Mouse (Mus musculus): Measurements from ENCODE around the gene Dync1li1. TPM values are rescaled to one million over a fixed set of nuclear protein-coding genes. Genes with fewer than 3 reads are reported as not detected.

Gene Dync1li1
- polyA plus RNA-seq, 1 experiment from 2014 or later = 118 TPM

- peaks cover 5% of the 10 kb centered on the region; the same call in 1 of the 2 replicates for H3K36me3 ChIP-seq (ENCODE audit: control insufficient read depth, insufficient read depth, low read length)
- H3K9me3 ChIP-seq (replicated peaks; ENCODE audit: control insufficient read depth, low read length, poor library complexity, severe bottlenecking) = no peaks in the 10 kb centered on the region
- H3K4me3 ChIP-seq (ENCODE audit: low read depth, low read length) = no peak overlapping the region
- H3K27me3 ChIP-seq (ENCODE audit: control insufficient read depth, insufficient read depth, low read depth, low read length) = no peaks in the 10 kb centered on the region
- no peak for ATAC-seq
- no peak overlapping the region for H3K9ac ChIP-seq (ENCODE audit: low read depth, low read length)
- 87% methylated on average over 12 of the region's 12 CpGs for WGBS
- H3K4me2 ChIP-seq (ENCODE audit: low read length) = no peak overlapping the region
- H3K4me1 ChIP-seq (ENCODE audit: control insufficient read depth, insufficient read depth, low read length) = peaks cover under 1% of the 10 kb centered on the region
- no peak overlapping the region for H3K27ac ChIP-seq (ENCODE audit: low read length)
Measured at GRCm38 (mm10) chr9:114747466-114747865, 58.9 kb downstream of the Dync1li1 start.

- no peak for ATAC-seq
- Histone ChIP-seq H3K4me1 (ENCODE audit: control insufficient read depth, insufficient read depth, low read length) (peaks cover 10% of the 10 kb centered on the region), H3K27ac (ENCODE audit: low read length) (no peak overlapping the region), H3K27me3 (ENCODE audit: control insufficient read depth, insufficient read depth, low read depth, low read length) (no peaks in the 10 kb centered on the region), H3K4me2 (ENCODE audit: low read length) (no peak overlapping the region), H3K36me3 (ENCODE audit: control insufficient read depth, insufficient read depth, low read length) (peaks cover 5% of the 10 kb centered on the region; the same call in 1 of the 2 replicates), H3K9ac (ENCODE audit: low read depth, low read length) (no peak overlapping the region), H3K9me3 (replicated peaks; ENCODE audit: control insufficient read depth, low read length, poor library complexity, severe bottlenecking) (no peaks in the 10 kb centered on the region), H3K4me3 (ENCODE audit: low read depth, low read length) (no peak overlapping the region)
- 87% methylated on average over 3 of the region's 3 CpGs for WGBS
Measured at GRCm38 (mm10) chr9:114751582-114751981, 63.0 kb downstream of the Dync1li1 start.

- WGBS = 70% methylated on average over 9 of the region's 9 CpGs
- no peaks in the 10 kb centered on the region for H3K9me3 ChIP-seq (replicated peaks; ENCODE audit: control insufficient read depth, low read length, poor library complexity, severe bottlenecking)
- 0 out of 2 replicates have a peak overlapping the region, but pooled peaks have one; percentile 36 for H3K9ac ChIP-seq (ENCODE audit: low read depth, low read length)
- no peak overlapping the region for H3K4me3 ChIP-seq (ENCODE audit: low read depth, low read length)
- peaks cover 5% of the 10 kb centered on the region; the same call in 1 of the 2 replicates for H3K36me3 ChIP-seq (ENCODE audit: control insufficient read depth, insufficient read depth, low read length)
- no peak for ATAC-seq
- no peak overlapping the region for H3K27ac ChIP-seq (ENCODE audit: low read length)
- H3K4me1 ChIP-seq (ENCODE audit: control insufficient read depth, insufficient read depth, low read length) = peaks cover 10% of the 10 kb centered on the region
- peak overlapping the region; percentile 73 for H3K4me2 ChIP-seq (ENCODE audit: low read length)
- H3K27me3 ChIP-seq (ENCODE audit: control insufficient read depth, insufficient read depth, low read depth, low read length) = no peaks in the 10 kb centered on the region
Measured at GRCm38 (mm10) chr9:114752311-114752710, 63.7 kb downstream of the Dync1li1 start.

DNA sequence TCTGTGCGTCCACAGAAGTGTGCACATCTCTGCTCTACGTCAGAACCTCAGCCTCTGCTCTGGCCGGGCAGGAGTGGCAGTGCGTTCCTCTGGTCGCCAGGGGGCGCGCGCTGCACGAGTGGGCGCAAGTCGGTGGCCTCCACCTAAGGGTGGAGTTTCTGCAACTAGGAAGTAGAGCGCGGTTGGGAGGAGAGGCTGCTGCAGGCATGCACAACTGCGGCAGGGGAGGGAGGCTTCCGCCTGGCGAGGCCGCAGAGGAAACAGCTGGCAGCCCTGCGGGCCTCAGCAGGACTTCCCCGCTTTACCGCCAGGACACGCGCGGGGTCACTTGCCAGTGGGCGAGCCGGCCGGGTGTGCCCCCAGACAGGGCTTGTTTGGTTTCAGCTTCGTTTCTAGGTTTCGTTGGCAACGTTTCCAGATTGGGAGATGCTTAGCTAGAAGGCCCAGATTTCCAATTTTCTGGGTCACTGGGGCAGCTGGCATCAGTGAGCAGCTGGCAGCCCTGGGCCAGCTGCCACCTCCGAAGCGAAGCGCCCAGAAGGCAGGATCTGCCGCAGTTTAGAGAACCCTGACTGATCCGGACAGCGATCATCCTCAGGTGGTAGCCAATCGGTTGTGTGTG, 64.4 kb downstream of the Dync1li1 start:
- Histone ChIP-seq H3K27me3 (ENCODE audit: control insufficient read depth, insufficient read depth, low read depth, low read length) (no peaks in the 10 kb centered on the region), H3K4me1 (ENCODE audit: control insufficient read depth, insufficient read depth, low read length) (peaks cover 10% of the 10 kb centered on the region), H3K27ac (ENCODE audit: low read length) (peak overlapping the region; percentile 47), H3K36me3 (ENCODE audit: control insufficient read depth, insufficient read depth, low read length) (peaks cover under 1% of the 10 kb centered on the region; the same call in 1 of the 2 replicates), H3K4me2 (ENCODE audit: low read length) (peak overlapping the region; percentile 73), H3K4me3 (ENCODE audit: low read depth, low read length) (peak overlapping the region; percentile 48), H3K9ac (ENCODE audit: low read depth, low read length) (peak overlapping the region; percentile 58), H3K9me3 (replicated peaks; ENCODE audit: control insufficient read depth, low read length, poor library complexity, severe bottlenecking) (no peaks in the 10 kb centered on the region)
- 4% methylated on average over 36 of the region's 36 CpGs for WGBS
- peak; percentile 90 for ATAC-seq

- Histone ChIP-seq H3K27me3 (ENCODE audit: control insufficient read depth, insufficient read depth, low read depth, low read length) (no peaks in the 10 kb centered on the region), H3K36me3 (ENCODE audit: control insufficient read depth, insufficient read depth, low read length) (no peaks in the 10 kb centered on the region), H3K9ac (ENCODE audit: low read depth, low read length) (no peak overlapping the region), H3K9me3 (replicated peaks; ENCODE audit: control insufficient read depth, low read length, poor library complexity, severe bottlenecking) (no peaks in the 10 kb centered on the region), H3K4me2 (ENCODE audit: low read length) (no peak overlapping the region), H3K4me1 (ENCODE audit: control insufficient read depth, insufficient read depth, low read length) (peaks cover 1% of the 10 kb centered on the region; the same call in 1 of the 2 replicates), H3K4me3 (ENCODE audit: low read depth, low read length) (no peak overlapping the region), H3K27ac (ENCODE audit: low read length) (no peak overlapping the region)
- WGBS = 75% methylated on average over 7 of the region's 7 CpGs
- ATAC-seq = no peak
Measured at GRCm38 (mm10) chr9:114758272-114758671, 69.7 kb downstream of the Dync1li1 start.

DNA sequence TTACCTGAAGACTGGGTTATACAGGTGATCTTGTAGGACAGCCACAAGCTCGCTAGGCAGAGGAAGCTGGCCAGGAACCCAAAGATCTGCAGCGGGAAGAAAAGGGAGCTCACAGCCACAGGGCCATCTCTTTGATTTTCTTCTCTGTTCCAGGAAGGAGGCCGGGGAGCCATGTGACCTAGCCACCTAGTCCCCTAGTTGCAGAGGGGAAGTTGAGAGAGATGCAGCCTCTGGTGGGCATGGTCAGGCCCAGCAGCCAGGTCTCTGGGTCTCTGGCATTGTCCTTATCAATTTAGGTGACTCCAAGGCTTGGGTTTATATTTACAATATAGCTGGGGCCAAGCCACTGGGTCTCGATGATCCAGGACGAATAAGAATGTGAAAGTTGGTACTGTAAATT, 70.2 kb downstream of the Dync1li1 start:
- H3K9me3 ChIP-seq (replicated peaks; ENCODE audit: control insufficient read depth, low read length, poor library complexity, severe bottlenecking) = no peaks in the 10 kb centered on the region
- H3K27ac ChIP-seq (ENCODE audit: low read length) = no peak overlapping the region
- ATAC-seq = no peak
- H3K36me3 ChIP-seq (ENCODE audit: control insufficient read depth, insufficient read depth, low read length) = no peaks in the 10 kb centered on the region
- no peak overlapping the region for H3K4me2 ChIP-seq (ENCODE audit: low read length)
- no peaks in the 10 kb centered on the region for H3K27me3 ChIP-seq (ENCODE audit: control insufficient read depth, insufficient read depth, low read depth, low read length)
- H3K4me1 ChIP-seq (ENCODE audit: control insufficient read depth, insufficient read depth, low read length) = no peaks in the 10 kb centered on the region
- H3K9ac ChIP-seq (ENCODE audit: low read depth, low read length) = no peak overlapping the region
- no peak overlapping the region for H3K4me3 ChIP-seq (ENCODE audit: low read depth, low read length)
- 89% methylated on average over 5 of the region's 5 CpGs for WGBS

DNA sequence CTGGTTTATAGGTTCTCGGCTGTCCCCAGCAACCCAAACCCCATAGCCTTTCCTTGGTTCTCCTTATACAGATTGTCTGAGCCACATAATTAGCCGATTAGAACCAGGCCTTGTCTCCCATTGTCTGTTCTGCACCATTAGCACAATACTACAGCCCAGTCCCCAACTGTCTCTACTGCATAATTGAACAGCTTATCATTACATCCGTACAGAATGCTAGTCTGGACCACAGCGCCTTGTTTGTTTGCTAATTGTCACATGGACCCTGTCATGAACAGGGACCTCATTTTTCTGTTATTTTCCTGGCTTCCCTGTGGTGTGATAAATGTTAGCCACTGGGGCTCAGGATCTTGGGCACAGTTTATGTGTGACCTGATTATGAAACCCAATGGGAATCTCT, 71.3 kb downstream of the Dync1li1 start:
- 68% methylated on average over 4 of the region's 4 CpGs for WGBS
- Histone ChIP-seq H3K9ac (ENCODE audit: low read depth, low read length) (no peak overlapping the region), H3K4me2 (ENCODE audit: low read length) (no peak overlapping the region), H3K27me3 (ENCODE audit: control insufficient read depth, insufficient read depth, low read depth, low read length) (no peaks in the 10 kb centered on the region), H3K4me1 (ENCODE audit: control insufficient read depth, insufficient read depth, low read length) (no peaks in the 10 kb centered on the region), H3K27ac (ENCODE audit: low read length) (no peak overlapping the region), H3K4me3 (ENCODE audit: low read depth, low read length) (no peak overlapping the region), H3K36me3 (ENCODE audit: control insufficient read depth, insufficient read depth, low read length) (no peaks in the 10 kb centered on the region), H3K9me3 (replicated peaks; ENCODE audit: control insufficient read depth, low read length, poor library complexity, severe bottlenecking) (no peaks in the 10 kb centered on the region)
- ATAC-seq = no peak

- H3K4me3 ChIP-seq (ENCODE audit: low read depth, low read length) = no peak overlapping the region
- no peaks in the 10 kb centered on the region for H3K36me3 ChIP-seq (ENCODE audit: control insufficient read depth, insufficient read depth, low read length)
- no peak overlapping the region for H3K4me2 ChIP-seq (ENCODE audit: low read length)
- H3K9ac ChIP-seq (ENCODE audit: low read depth, low read length) = no peak overlapping the region
- ATAC-seq = no peak
- H3K9me3 ChIP-seq (replicated peaks; ENCODE audit: control insufficient read depth, low read length, poor library complexity, severe bottlenecking) = no peaks in the 10 kb centered on the region
- no peaks in the 10 kb centered on the region for H3K4me1 ChIP-seq (ENCODE audit: control insufficient read depth, insufficient read depth, low read length)
- WGBS = 80% methylated on average over 5 of the region's 5 CpGs
- H3K27me3 ChIP-seq (ENCODE audit: control insufficient read depth, insufficient read depth, low read depth, low read length) = no peaks in the 10 kb centered on the region
- H3K27ac ChIP-seq (ENCODE audit: low read length) = no peak overlapping the region
Measured at GRCm38 (mm10) chr9:114760353-114760752, 71.8 kb downstream of the Dync1li1 start.

DNA sequence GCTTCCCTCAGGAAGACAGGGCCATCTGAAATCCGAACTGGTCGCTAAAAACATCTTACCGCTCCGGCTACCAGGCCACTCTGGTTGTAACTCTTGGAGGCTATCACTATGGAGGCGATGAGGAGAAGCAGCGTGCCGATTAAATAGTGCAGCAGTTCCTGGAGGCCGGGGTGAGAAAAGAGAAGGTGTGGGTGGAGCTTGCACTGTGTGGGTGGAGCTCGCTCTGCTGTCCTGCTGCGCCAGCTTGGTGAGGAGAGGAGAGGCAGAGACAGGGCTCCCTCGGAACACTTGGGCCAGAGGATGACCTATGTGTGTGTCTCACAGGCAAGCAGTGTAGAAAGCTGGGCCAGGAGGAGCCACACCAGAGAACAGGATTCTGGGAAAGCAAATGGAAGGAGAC, 73.3 kb downstream of the Dync1li1 start:
- Histone ChIP-seq H3K4me1 (ENCODE audit: control insufficient read depth, insufficient read depth, low read length) (peaks cover 2% of the 10 kb centered on the region; the same call in 1 of the 2 replicates), H3K27ac (ENCODE audit: low read length) (no peak overlapping the region), H3K4me3 (ENCODE audit: low read depth, low read length) (no peak overlapping the region), H3K36me3 (ENCODE audit: control insufficient read depth, insufficient read depth, low read length) (no peaks in the 10 kb centered on the region), H3K9ac (ENCODE audit: low read depth, low read length) (no peak overlapping the region), H3K4me2 (ENCODE audit: low read length) (no peak overlapping the region), H3K27me3 (ENCODE audit: control insufficient read depth, insufficient read depth, low read depth, low read length) (no peaks in the 10 kb centered on the region), H3K9me3 (replicated peaks; ENCODE audit: control insufficient read depth, low read length, poor library complexity, severe bottlenecking) (no peaks in the 10 kb centered on the region)
- ATAC-seq = no peak
- WGBS = 76% methylated on average over 11 of the region's 11 CpGs
